Mouse (Mus musculus) hindbrain, embryonic 15.5 days (tissue): ENCODE data around the gene Vps37d. TPM values are rescaled to one million over a fixed set of nuclear protein-coding genes. Genes with fewer than 3 reads are reported as not detected.

Experiments
- ATAC-seq: fragments of 200-750 bp; cut with Nextera tagmentation; 2 replicates; pipeline ENCODE4 v1.8.0; 2017; ENCODE audit warnings: low read depth, moderate number of reproducible peaks, moderate TSS enrichment; ENCODE audit not compliant: low FRiP score
- H3K27ac ChIP-seq: fragments of 300-500 bp; sonication (generic); replicated peaks from 2 replicates; pipeline ENCODE4 v1.5.1; 2015; ENCODE audit warnings: mild to moderate bottlenecking, inconsistent platforms
- H3K27me3 ChIP-seq: fragments of 300-500 bp; sonication (generic); 2 replicates; pipeline ENCODE4 v1.6.1; 2015; ENCODE audit warnings: control low read depth, inconsistent platforms
- H3K36me3 ChIP-seq: fragments of 300-500 bp; sonication (generic); 2 replicates; pipeline ENCODE4 v1.6.1; 2015; ENCODE audit warnings: control low read depth, inconsistent platforms
- H3K4me1 ChIP-seq: fragments of 300-500 bp; sonication (generic); replicated peaks from 2 replicates; pipeline ENCODE4 v1.6.1; 2015; ENCODE audit warnings: control low read depth, inconsistent platforms
- H3K4me2 ChIP-seq: fragments of 300-500 bp; sonication (generic); 2 replicates; pipeline ENCODE4 v1.6.1; 2015; ENCODE audit warnings: moderate library complexity, mild to moderate bottlenecking, inconsistent platforms
- H3K4me3 ChIP-seq: fragments of 300-500 bp; sonication (generic); 2 replicates; pipeline ENCODE4 v1.5.1; 2015; ENCODE audit warnings: mild to moderate bottlenecking, inconsistent platforms
- H3K9ac ChIP-seq: fragments of 300-500 bp; sonication (generic); 2 replicates; pipeline ENCODE4 v1.6.1; 2015; ENCODE audit warnings: inconsistent platforms
- H3K9me3 ChIP-seq: fragments of 300-500 bp; sonication (generic); 2 replicates; pipeline ENCODE4 v1.6.1; 2016; ENCODE audit warnings: control low read depth, inconsistent platforms
- WGBS: fragments of 180-500 bp; shearing (Covaris S2); methylation state at CpG from one replicate; pipeline ENCODE4 v1.1.7; 2015; 5-methylcytosine and 5-hydroxymethylcytosine counted together
- polyA plus RNA-seq: library from polyadenylated mRNA; unstranded; fragments of >200 nt; fragmentation: Nextera tagmentation; extraction: Ambion mirVana; gene quantifications from 2 replicates; pipeline ENCODE4 v1.2.1, GENCODE M21; 2015

The Vps37d gene
- polyA plus RNA-seq, 1 experiment from 2014 or later: 43.0 TPM

- Histone ChIP-seq H3K9me3 (no peaks in the 10 kb centered on the region), H3K36me3 (no peaks in the 10 kb centered on the region), H3K27me3 (peaks cover 55% of the 10 kb centered on the region), H3K9ac (peak overlapping the region; percentile 21; the same call in 1 of the 2 replicates), H3K4me3 (peak overlapping the region; percentile 49), H3K27ac (no peak overlapping the region), H3K4me1 (peaks cover 9% of the 10 kb centered on the region), H3K4me2 (peak overlapping the region; percentile 86)
- WGBS: under 1% methylated on average over 47 of the region's 48 CpGs
- peak; percentile 87 for ATAC-seq
Measured at GRCm38 (mm10) chr5:135106758-135107256, 28.7 kb upstream of the Vps37d start.

DNA sequence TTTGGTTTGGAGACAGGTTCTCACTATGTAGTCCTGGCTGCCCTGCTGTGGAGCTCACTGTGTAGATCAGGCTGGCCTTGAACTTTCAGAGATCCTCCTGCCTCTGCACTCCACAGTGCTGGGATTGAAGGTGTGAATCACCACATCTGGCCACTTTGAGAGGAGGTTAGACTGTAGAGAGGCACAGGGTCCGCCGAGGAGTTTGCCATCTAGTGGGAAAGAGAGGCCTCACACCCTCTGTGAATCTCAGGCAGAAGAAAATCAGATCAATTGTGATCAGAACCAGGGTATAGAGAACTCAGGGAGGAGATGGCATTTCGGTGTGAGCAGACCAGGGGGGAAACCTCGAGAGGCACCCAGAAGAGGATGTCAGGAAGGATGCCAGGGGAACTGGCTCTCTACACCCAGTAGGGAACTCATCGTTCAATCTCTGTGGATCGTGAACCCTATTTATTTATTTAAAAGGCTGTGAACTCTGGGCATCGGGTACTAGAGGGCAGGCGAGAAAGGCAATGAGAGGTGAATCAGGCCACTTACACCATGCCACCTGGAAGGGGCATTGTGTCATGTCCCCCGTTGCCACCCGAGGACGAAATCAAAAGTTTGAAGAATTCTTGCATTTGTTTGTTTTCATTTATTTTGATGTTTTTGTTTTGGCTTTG is 26.1 kb upstream of the Vps37d start:
- peaks cover 48% of the 10 kb centered on the region for H3K27me3 ChIP-seq
- no peak overlapping the region for H3K4me2 ChIP-seq
- no peak overlapping the region for H3K4me3 ChIP-seq
- no peak overlapping the region for H3K27ac ChIP-seq
- peaks cover 9% of the 10 kb centered on the region for H3K4me1 ChIP-seq
- H3K9ac ChIP-seq: no peak overlapping the region
- no peaks in the 10 kb centered on the region for H3K9me3 ChIP-seq
- H3K36me3 ChIP-seq: no peaks in the 10 kb centered on the region
- 68% methylated on average over 11 of the region's 11 CpGs for WGBS
- ATAC-seq: no peak

- 60% methylated on average over 1 of the region's 1 CpGs for WGBS
- H3K9me3 ChIP-seq: no peaks in the 10 kb centered on the region
- H3K9ac ChIP-seq: no peak overlapping the region
- no peaks in the 10 kb centered on the region for H3K36me3 ChIP-seq
- H3K27ac ChIP-seq: no peak overlapping the region
- ATAC-seq: no peak
- peaks cover 17% of the 10 kb centered on the region for H3K27me3 ChIP-seq
- H3K4me1 ChIP-seq: no peaks in the 10 kb centered on the region
- no peak overlapping the region for H3K4me2 ChIP-seq
- no peak overlapping the region for H3K4me3 ChIP-seq
Measured at GRCm38 (mm10) chr5:135100981-135101380, 22.9 kb upstream of the Vps37d start.

DNA sequence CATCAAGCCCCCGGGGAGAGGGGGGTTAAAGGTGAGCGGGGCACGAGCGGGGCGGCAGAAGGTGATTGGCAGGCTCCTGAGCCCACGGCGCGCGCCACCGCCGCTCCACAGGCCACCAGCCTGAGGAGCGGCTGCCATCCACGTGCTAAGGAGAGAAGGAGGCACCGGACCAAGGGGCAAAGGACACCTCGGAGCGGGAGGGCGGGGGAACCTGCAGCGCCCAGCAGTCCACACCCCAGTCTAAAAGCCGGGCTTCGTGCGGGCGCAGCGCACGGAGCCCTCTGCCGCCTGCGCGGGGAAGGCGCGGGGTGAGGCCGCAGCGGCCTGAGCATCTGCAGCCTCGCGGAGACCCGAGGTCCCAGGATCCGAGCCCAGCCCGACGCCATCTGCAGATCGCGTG is 11.6 kb upstream of the Vps37d start, which contains the start of gene Mlxipl:
TSS of gene Mlxipl (plus strand) at position 238 of the 400 bp plus-strand sequence.
- no peak for ATAC-seq
- Histone ChIP-seq H3K36me3 (no peaks in the 10 kb centered on the region), H3K27ac (no peak within 1 kb of the TSS), H3K27me3 (peaks cover 42% of the 10 kb centered on the region), H3K4me1 (no peaks in the 10 kb centered on the region), H3K9me3 (no peaks in the 10 kb centered on the region), H3K9ac (no peak within 1 kb of the TSS), H3K4me2 (0 out of 2 replicates have a peak within 1 kb of the TSS, but pooled peaks have one; percentile 6), H3K4me3 (no peak within 1 kb of the TSS)
- 2% methylated on average over 35 of the region's 39 CpGs for WGBS

DNA sequence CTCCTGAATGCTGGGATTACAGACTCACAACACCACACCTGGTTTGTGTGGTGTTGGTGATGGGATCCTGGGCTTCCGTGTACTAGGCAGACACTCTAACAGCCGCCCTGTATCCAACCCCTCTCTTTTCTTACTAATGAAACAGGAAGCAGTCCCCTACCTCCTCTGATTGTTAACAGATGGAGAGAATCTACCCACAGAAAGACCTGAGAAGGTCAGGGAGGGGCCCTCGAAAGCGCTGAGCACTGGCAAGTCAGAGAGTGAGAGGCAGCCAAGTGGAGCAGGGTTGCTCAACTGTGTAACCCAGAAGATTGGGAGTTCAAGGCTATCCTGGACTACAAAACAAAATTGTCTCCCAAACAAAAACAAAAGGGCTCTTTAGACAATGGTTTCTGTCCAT is 8.8 kb upstream of the Vps37d start:
- no peaks in the 10 kb centered on the region for H3K9me3 ChIP-seq
- H3K36me3 ChIP-seq: no peaks in the 10 kb centered on the region
- no peak overlapping the region for H3K9ac ChIP-seq
- no peak overlapping the region for H3K4me2 ChIP-seq
- no peak overlapping the region for H3K27ac ChIP-seq
- H3K4me1 ChIP-seq: no peaks in the 10 kb centered on the region
- peaks cover 35% of the 10 kb centered on the region for H3K27me3 ChIP-seq
- ATAC-seq: no peak
- no peak overlapping the region for H3K4me3 ChIP-seq
- 70% methylated on average over 4 of the region's 4 CpGs for WGBS

- Histone ChIP-seq H3K4me1 (peaks cover 15% of the 10 kb centered on the region), H3K4me3 (no peak overlapping the region), H3K9ac (no peak overlapping the region), H3K27ac (no peak overlapping the region), H3K36me3 (0 out of 2 replicates have a peak, but pooled peaks cover under 1% of the 10 kb centered on the region), H3K4me2 (no peak overlapping the region), H3K27me3 (no peaks in the 10 kb centered on the region), H3K9me3 (no peaks in the 10 kb centered on the region)
- 88% methylated on average over 5 of the region's 5 CpGs for WGBS
- no peak for ATAC-seq
Measured at GRCm38 (mm10) chr5:135080539-135080938, 2.5 kb upstream of the Vps37d start.

DNA sequence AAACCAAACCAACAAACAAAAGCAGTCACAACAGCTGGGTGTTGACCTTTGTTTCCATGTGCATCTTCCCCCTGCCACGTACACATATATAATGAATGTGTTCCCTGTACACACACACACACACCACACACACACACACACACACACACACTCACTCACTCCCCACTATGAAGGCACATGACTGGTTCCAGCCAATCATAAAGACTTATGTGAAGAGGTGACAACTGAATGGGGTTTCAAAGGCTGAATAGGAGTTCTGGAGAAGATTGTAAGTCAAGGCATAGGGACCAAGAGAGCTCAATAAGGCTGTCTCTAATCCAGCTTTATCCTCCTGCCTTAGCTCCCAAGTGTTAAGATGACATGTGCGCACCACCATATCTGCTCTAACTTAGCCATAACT is 1.5 kb upstream of the Vps37d start:
- Histone ChIP-seq H3K4me3 (no peak overlapping the region), H3K4me2 (no peak overlapping the region), H3K4me1 (peaks cover 15% of the 10 kb centered on the region), H3K36me3 (peaks cover 4% of the 10 kb centered on the region; the same call in 1 of the 2 replicates), H3K9me3 (no peaks in the 10 kb centered on the region), H3K27ac (no peak overlapping the region), H3K27me3 (no peaks in the 10 kb centered on the region), H3K9ac (no peak overlapping the region)
- whole genome bisulfite sequencing: 93% methylated on average over 2 of the region's 2 CpGs
- no peak for ATAC-seq

GRCm38 (mm10) chr5:135078482-135078810 is 380 bp upstream of the Vps37d start:
- peak overlapping the region; percentile 81 for H3K4me2 ChIP-seq
- 3% methylated on average over 11 of the region's 11 CpGs for WGBS
- H3K27me3 ChIP-seq: no peaks in the 10 kb centered on the region
- H3K4me3 ChIP-seq: peak overlapping the region; percentile 98
- peak overlapping the region; percentile 100 for H3K9ac ChIP-seq
- H3K4me1 ChIP-seq: peaks cover 15% of the 10 kb centered on the region
- H3K9me3 ChIP-seq: no peaks in the 10 kb centered on the region
- peak; percentile 54 for ATAC-seq
- H3K27ac ChIP-seq: peak overlapping the region; percentile 93
- H3K36me3 ChIP-seq: peaks cover 4% of the 10 kb centered on the region; the same call in 1 of the 2 replicates

DNA sequence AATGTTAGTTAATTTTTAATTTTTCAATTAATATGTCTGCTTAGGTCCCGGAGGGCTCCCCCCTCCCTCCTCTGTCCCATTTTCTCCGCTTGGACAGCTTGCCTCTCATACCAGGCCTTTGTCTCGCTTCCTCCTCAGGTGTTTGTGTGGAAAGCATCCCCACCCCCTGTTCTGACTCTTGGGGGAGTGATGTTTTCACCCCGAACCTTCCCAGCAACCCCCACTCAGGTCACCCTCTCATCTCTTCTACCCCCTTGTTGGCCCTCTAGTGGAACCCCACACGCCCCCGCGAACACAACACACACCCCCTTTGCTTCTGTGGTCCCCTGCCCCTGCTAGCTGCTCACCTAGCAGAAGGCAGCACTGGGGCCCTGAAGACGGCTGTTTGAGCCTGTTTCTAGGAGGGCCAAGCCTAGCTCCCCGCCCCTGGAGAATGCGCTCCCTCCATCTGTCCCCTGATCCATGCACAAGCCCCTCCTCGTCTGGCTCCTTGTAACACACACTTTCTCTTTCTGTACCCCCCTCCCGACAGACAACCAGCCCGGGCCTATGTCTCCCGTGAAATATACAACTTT is 1.0 kb downstream of the Vps37d start:
- peak overlapping the region; percentile 93 for H3K27ac ChIP-seq
- 10% methylated on average over 14 of the region's 14 CpGs for WGBS
- H3K4me2 ChIP-seq: peak overlapping the region; percentile 81
- peaks cover 13% of the 10 kb centered on the region; the same call in 1 of the 2 replicates for H3K36me3 ChIP-seq
- ATAC-seq: peak; percentile 56
- H3K9ac ChIP-seq: peak overlapping the region; percentile 100
- peaks cover 21% of the 10 kb centered on the region for H3K4me1 ChIP-seq
- no peaks in the 10 kb centered on the region for H3K9me3 ChIP-seq
- H3K4me3 ChIP-seq: peak overlapping the region; percentile 98
- H3K27me3 ChIP-seq: no peaks in the 10 kb centered on the region

DNA sequence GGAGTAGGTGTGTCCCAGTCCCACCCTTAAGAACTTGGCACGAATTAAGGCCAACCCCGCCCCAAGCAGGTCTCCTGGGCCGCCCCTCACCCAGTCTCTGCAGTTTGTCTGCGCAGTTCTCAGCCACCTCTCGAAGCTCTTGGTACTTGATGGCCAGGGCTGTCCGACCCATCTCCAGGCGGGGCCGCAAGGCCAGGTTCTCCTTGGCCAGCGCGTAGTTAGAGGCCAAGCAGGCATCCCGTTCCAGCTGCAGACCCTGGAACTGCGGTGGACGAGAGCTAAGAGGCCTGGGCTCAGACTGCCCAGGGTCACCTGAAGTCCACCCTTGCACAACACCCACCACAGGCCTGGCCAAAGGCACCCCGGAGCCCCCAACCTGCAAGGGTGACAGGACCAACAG is 1.7 kb downstream of the Vps37d start:
- ATAC-seq: no peak
- Histone ChIP-seq H3K36me3 (peaks cover 16% of the 10 kb centered on the region; the same call in 1 of the 2 replicates), H3K4me2 (peak overlapping the region; percentile 81), H3K4me1 (peaks cover 21% of the 10 kb centered on the region), H3K4me3 (peak overlapping the region; percentile 98), H3K27me3 (no peaks in the 10 kb centered on the region), H3K9me3 (no peaks in the 10 kb centered on the region), H3K9ac (peak overlapping the region; percentile 100), H3K27ac (peak overlapping the region; percentile 93)
- WGBS: 88% methylated on average over 14 of the region's 14 CpGs

DNA sequence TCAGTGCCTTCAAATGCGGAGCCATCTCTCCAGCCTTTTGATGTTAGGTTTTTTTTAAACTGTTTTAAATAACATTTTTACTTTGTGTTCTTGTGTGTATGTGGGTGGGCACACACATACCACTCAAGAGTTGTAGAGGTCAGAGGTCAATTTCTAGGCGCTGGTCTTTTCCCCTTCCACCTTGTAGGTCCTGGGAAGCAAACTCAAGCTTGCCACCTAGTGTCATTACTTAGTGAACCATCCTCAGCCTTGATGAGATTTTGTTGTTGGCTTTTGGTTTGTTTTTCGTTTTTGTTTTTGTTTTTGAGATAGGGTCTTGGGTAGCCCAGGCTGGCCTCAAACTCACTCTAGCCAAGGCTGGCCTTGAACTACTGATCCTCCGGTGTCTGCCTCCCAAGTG is 2.4 kb downstream of the Vps37d start:
- no peak overlapping the region for H3K4me2 ChIP-seq
- no peaks in the 10 kb centered on the region for H3K9me3 ChIP-seq
- no peaks in the 10 kb centered on the region for H3K27me3 ChIP-seq
- H3K4me3 ChIP-seq: no peak overlapping the region
- H3K4me1 ChIP-seq: peaks cover 21% of the 10 kb centered on the region
- WGBS: 70% methylated on average over 4 of the region's 4 CpGs
- ATAC-seq: no peak
- no peak overlapping the region for H3K9ac ChIP-seq
- H3K36me3 ChIP-seq: peaks cover 16% of the 10 kb centered on the region; the same call in 1 of the 2 replicates
- no peak overlapping the region for H3K27ac ChIP-seq

GRCm38 (mm10) chr5:135073349-135074150 is 4.5 kb downstream of the Vps37d start:
- Histone ChIP-seq H3K27me3 (no peaks in the 10 kb centered on the region), H3K9ac (no peak overlapping the region), H3K36me3 (peaks cover 17% of the 10 kb centered on the region; the same call in 1 of the 2 replicates), H3K4me2 (no peak overlapping the region), H3K27ac (no peak overlapping the region), H3K4me3 (no peak overlapping the region), H3K4me1 (peaks cover 20% of the 10 kb centered on the region), H3K9me3 (no peaks in the 10 kb centered on the region)
- WGBS: 20% methylated on average over 25 of the region's 26 CpGs
- no peak for ATAC-seq
